Mouse (Mus musculus): ENCODE measurements around the gene Tdrd7. TPM values are rescaled to one million over a fixed set of nuclear protein-coding genes. Genes with fewer than 3 reads are reported as not detected.

The Tdrd7 gene
- polyA plus RNA-seq, 1 experiment from 2014 or later, result 5.4 TPM

GRCm38 (mm10) chr4:45976931-45977667 is 12.0 kb downstream of the Tdrd7 start:
- 58% methylated on average over 6 of the region's 6 CpGs for WGBS (ENCODE audit: insufficient replicate concordance)
- Histone ChIP-seq H3K4me3 (replicated peaks) (no peak overlapping the region), H3K9me3 (replicated peaks) (no peaks in the 10 kb centered on the region), H3K27me3 (peaks cover 35% of the 10 kb centered on the region), H3K36me3 (no peaks in the 10 kb centered on the region), H3K4me1 (replicated peaks) (peaks cover 13% of the 10 kb centered on the region), H3K27ac (no peak overlapping the region), H3K9ac (no peak overlapping the region), H3K4me2 (no peak overlapping the region)
- ATAC-seq (ENCODE audit: low read depth), result no peak
- DNase-seq, result no peak

GRCm38 (mm10) chr4:45979916-45980315 is 14.8 kb downstream of the Tdrd7 start:
- DNase-seq (no peak), ATAC-seq (ENCODE audit: low read depth) (no peak)
- WGBS (ENCODE audit: insufficient replicate concordance), result 31% methylated on average over 2 of the region's 2 CpGs
- H3K9me3 ChIP-seq (replicated peaks), result no peaks in the 10 kb centered on the region
- H3K9ac ChIP-seq, result no peak overlapping the region
- H3K27me3 ChIP-seq, result peaks cover 10% of the 10 kb centered on the region; the same call in 1 of the 2 replicates
- H3K4me2 ChIP-seq, result no peak overlapping the region
- 0 out of 2 replicates have a peak, but pooled peaks cover 2% of the 10 kb centered on the region for H3K4me1 ChIP-seq (replicated peaks)
- H3K27ac ChIP-seq, result no peak overlapping the region
- H3K36me3 ChIP-seq, result no peaks in the 10 kb centered on the region
- H3K4me3 ChIP-seq (replicated peaks), result no peak overlapping the region

GRCm38 (mm10) chr4:45981054-45981453 is 15.9 kb downstream of the Tdrd7 start:
- H3K4me3 ChIP-seq (replicated peaks), result no peak overlapping the region
- no peak overlapping the region for H3K9ac ChIP-seq
- H3K4me2 ChIP-seq, result no peak overlapping the region
- no peaks in the 10 kb centered on the region for H3K36me3 ChIP-seq
- no peaks in the 10 kb centered on the region for H3K9me3 ChIP-seq (replicated peaks)
- no peak for ATAC-seq (ENCODE audit: low read depth)
- H3K27me3 ChIP-seq, result 0 out of 2 replicates have a peak, but pooled peaks cover 4% of the 10 kb centered on the region
- no peak for DNase-seq
- no peak overlapping the region for H3K27ac ChIP-seq
- H3K4me1 ChIP-seq (replicated peaks), result 0 out of 2 replicates have a peak, but pooled peaks cover 2% of the 10 kb centered on the region

- Histone ChIP-seq H3K27ac (no peak overlapping the region), H3K27me3 (no peaks in the 10 kb centered on the region), H3K9ac (no peak overlapping the region), H3K4me1 (replicated peaks) (no peaks in the 10 kb centered on the region), H3K9me3 (replicated peaks) (no peaks in the 10 kb centered on the region), H3K4me2 (no peak overlapping the region), H3K4me3 (replicated peaks) (no peak overlapping the region), H3K36me3 (no peaks in the 10 kb centered on the region)
- DNase-seq (no peak), ATAC-seq (ENCODE audit: low read depth) (no peak)
- 46% methylated on average over 6 of the region's 6 CpGs for WGBS (ENCODE audit: insufficient replicate concordance)
Observed at GRCm38 (mm10) chr4:45990427-45991135, 25.4 kb downstream of the Tdrd7 start.

GRCm38 (mm10) chr4:45998536-45998935 is 33.4 kb downstream of the Tdrd7 start:
- Histone ChIP-seq H3K36me3 (no peaks in the 10 kb centered on the region), H3K27me3 (no peaks in the 10 kb centered on the region), H3K27ac (no peak overlapping the region), H3K9ac (no peak overlapping the region), H3K4me2 (no peak overlapping the region), H3K4me3 (replicated peaks) (no peak overlapping the region), H3K9me3 (replicated peaks) (no peaks in the 10 kb centered on the region), H3K4me1 (replicated peaks) (no peaks in the 10 kb centered on the region)
- DNase-seq (no peak), ATAC-seq (ENCODE audit: low read depth) (no peak)
- 70% methylated on average over 4 of the region's 4 CpGs for WGBS (ENCODE audit: insufficient replicate concordance)

- Histone ChIP-seq H3K27ac (no peak overlapping the region; the same call in 1 of the 2 replicates), H3K9ac (no peak overlapping the region), H3K4me2 (no peak overlapping the region), H3K27me3 (no peaks in the 10 kb centered on the region), H3K9me3 (replicated peaks) (no peaks in the 10 kb centered on the region), H3K36me3 (no peaks in the 10 kb centered on the region), H3K4me3 (replicated peaks) (no peak overlapping the region), H3K4me1 (replicated peaks) (peaks cover 12% of the 10 kb centered on the region)
- DNase-seq, result no peak
- 41% methylated on average over 5 of the region's 5 CpGs for WGBS (ENCODE audit: insufficient replicate concordance)
- 0 out of 2 replicates have a peak, but pooled peaks have one; percentile 39 for ATAC-seq (ENCODE audit: low read depth)
Observed at GRCm38 (mm10) chr4:46008142-46008793, 43.1 kb downstream of the Tdrd7 start.

GRCm38 (mm10) chr4:46011698-46012097 is 46.6 kb downstream of the Tdrd7 start:
- Histone ChIP-seq H3K27me3 (no peaks in the 10 kb centered on the region), H3K4me2 (no peak overlapping the region), H3K4me1 (replicated peaks) (peaks cover 12% of the 10 kb centered on the region), H3K9me3 (replicated peaks) (no peaks in the 10 kb centered on the region), H3K9ac (no peak overlapping the region), H3K4me3 (replicated peaks) (no peak overlapping the region), H3K36me3 (no peaks in the 10 kb centered on the region), H3K27ac (no peak overlapping the region)
- no peak for DNase-seq
- no peak for ATAC-seq (ENCODE audit: low read depth)
- whole genome bisulfite sequencing (ENCODE audit: insufficient replicate concordance), result 71% methylated on average over 2 of the region's 2 CpGs

- no peak overlapping the region for H3K4me2 ChIP-seq
- DNase-seq (no peak), ATAC-seq (ENCODE audit: low read depth) (no peak)
- no peak overlapping the region for H3K27ac ChIP-seq
- no peaks in the 10 kb centered on the region for H3K27me3 ChIP-seq
- WGBS (ENCODE audit: insufficient replicate concordance), result 56% methylated on average over 1 of the region's 1 CpGs
- H3K4me3 ChIP-seq (replicated peaks), result no peak overlapping the region
- no peaks in the 10 kb centered on the region for H3K9me3 ChIP-seq (replicated peaks)
- no peaks in the 10 kb centered on the region for H3K4me1 ChIP-seq (replicated peaks)
- H3K9ac ChIP-seq, result no peak overlapping the region
- 0 out of 2 replicates have a peak, but pooled peaks cover 5% of the 10 kb centered on the region for H3K36me3 ChIP-seq
Observed at GRCm38 (mm10) chr4:46015605-46016004, 50.5 kb downstream of the Tdrd7 start.

- H3K4me3 ChIP-seq (replicated peaks), result no peak overlapping the region
- WGBS (ENCODE audit: insufficient replicate concordance), result 12% methylated on average over 3 of the region's 3 CpGs
- H3K9me3 ChIP-seq (replicated peaks), result no peaks in the 10 kb centered on the region
- peak; percentile 37 for DNase-seq
- no peak overlapping the region for H3K9ac ChIP-seq
- no peaks in the 10 kb centered on the region for H3K27me3 ChIP-seq
- H3K36me3 ChIP-seq, result peaks cover 7% of the 10 kb centered on the region; the same call in 1 of the 2 replicates
- H3K27ac ChIP-seq, result peak overlapping the region; percentile 35; the same call in 1 of the 2 replicates
- ATAC-seq (ENCODE audit: low read depth), result peak; percentile 93
- H3K4me1 ChIP-seq (replicated peaks), result peaks cover 14% of the 10 kb centered on the region
- 0 out of 2 replicates have a peak overlapping the region, but pooled peaks have one; percentile 9 for H3K4me2 ChIP-seq
Observed at GRCm38 (mm10) chr4:46023021-46023481, 57.9 kb downstream of the Tdrd7 start.

GRCm38 (mm10) chr4:46025893-46026292 is 60.8 kb downstream of the Tdrd7 start:
- DNase-seq, result peak; percentile 32
- 41% methylated on average over 7 of the region's 7 CpGs for WGBS (ENCODE audit: insufficient replicate concordance)
- no peak overlapping the region for H3K4me2 ChIP-seq
- H3K4me1 ChIP-seq (replicated peaks), result peaks cover 14% of the 10 kb centered on the region
- peaks cover under 1% of the 10 kb centered on the region; the same call in 1 of the 2 replicates for H3K36me3 ChIP-seq
- no peak overlapping the region for H3K27ac ChIP-seq
- H3K9ac ChIP-seq, result no peak overlapping the region
- no peak overlapping the region for H3K4me3 ChIP-seq (replicated peaks)
- ATAC-seq (ENCODE audit: low read depth), result no peak
- H3K9me3 ChIP-seq (replicated peaks), result no peaks in the 10 kb centered on the region
- H3K27me3 ChIP-seq, result no peaks in the 10 kb centered on the region

- ATAC-seq (ENCODE audit: low read depth), result no peak
- 76% methylated on average over 6 of the region's 6 CpGs for WGBS (ENCODE audit: insufficient replicate concordance)
Observed at GRCm38 (mm10) chr4:46028224-46028623, 63.1 kb downstream of the Tdrd7 start.

More at GRCm38 (mm10) chr4:46028224-46028623, 63.1 kb downstream of the Tdrd7 start:
- no peak overlapping the region for H3K27ac ChIP-seq
- H3K4me1 ChIP-seq (replicated peaks), result peaks cover 22% of the 10 kb centered on the region
- H3K9ac ChIP-seq, result no peak overlapping the region
- no peak overlapping the region for H3K4me2 ChIP-seq
- H3K9me3 ChIP-seq (replicated peaks), result no peaks in the 10 kb centered on the region
- H3K4me3 ChIP-seq (replicated peaks), result no peak overlapping the region
- no peaks in the 10 kb centered on the region for H3K36me3 ChIP-seq
- no peaks in the 10 kb centered on the region for H3K27me3 ChIP-seq
- DNase-seq, result no peak

Data from liver, embryonic 13.5 days (tissue).